Mouse (Mus musculus): ENCODE data around the gene Exd2.

DNA sequence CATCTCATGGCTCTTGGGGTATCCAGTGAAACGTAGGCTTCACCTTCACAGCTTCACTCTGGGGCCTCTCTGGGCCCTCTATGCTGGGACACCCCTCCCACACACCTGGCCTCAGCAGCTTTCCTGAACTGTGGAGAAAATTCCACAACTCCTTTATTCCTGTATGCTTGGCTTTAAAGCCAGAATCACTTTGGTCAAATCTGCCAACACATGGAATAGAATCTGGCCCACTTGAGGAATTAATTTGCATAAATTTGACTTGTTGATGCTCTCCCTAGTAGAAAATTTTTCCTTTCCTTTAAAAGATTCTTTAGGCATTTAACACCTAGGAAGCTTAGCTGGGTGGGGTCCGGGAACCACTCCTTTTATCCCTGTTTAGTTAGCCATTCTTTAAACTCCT, 47.8 kb upstream of the Exd2 start:
- no peak for TF ChIP-seq CTCF (IDR thresholded peaks at IDR 0.05; ENCODE audit: low read depth)
- no peak for TF ChIP-seq EP300 (IDR thresholded peaks at IDR 0.05; ENCODE audit: low read depth)
